Mouse (Mus musculus): ENCODE measurements around the gene Naa20.
"Not testable (repeated sequence)": the region's sequence is repeated elsewhere in the genome, so short reads cannot be mapped to it uniquely, and the experiment has no call there.

Gene Naa20

GRCm38 (mm10) chr2:145884913-145885785 is 16.8 kb upstream of the Naa20 start:
- no peak for DNase-seq (ENCODE audit: low read depth, low spot score)

- peak; percentile 54 for DNase-seq (ENCODE audit: low read depth, low spot score)
Measured at GRCm38 (mm10) chr2:145887937-145888765, 13.7 kb upstream of the Naa20 start.

DNA sequence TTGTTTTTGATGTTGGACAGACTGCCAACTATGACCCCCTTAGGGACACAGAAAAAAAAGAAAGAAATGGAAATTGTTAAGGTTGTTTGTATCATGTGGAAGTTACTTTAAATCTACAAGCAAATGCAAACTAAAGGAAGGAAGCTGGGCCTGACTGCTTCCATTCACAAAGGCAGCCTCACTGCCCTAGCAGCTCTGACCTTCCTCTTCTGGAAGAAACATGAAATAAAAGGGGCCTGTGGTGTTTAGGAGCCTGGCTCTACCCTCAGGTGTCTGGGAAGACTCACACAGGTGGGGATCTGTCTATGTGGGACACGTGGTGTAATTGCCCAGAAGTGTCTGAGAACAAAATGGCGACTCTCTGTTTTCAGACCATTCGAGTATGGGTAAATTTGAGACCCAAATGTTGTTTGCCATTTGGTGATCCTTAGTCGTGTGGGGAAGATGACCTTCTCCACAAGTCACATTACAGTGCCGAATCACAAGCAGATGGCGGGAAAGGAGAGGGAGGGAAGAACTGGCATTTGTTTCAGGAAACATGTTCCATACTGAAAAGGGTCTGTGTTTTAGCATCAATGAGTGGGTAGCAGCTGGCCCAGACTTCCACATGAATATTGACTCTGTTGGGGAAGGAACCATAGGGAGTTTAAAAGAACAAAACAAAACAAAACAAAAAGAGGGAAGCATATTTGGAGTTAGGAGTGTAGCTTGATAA is 13.0 kb upstream of the Naa20 start:
- DNase-seq (ENCODE audit: low read depth, low spot score) = no peak

- no peak for DNase-seq (ENCODE audit: low read depth, low spot score)
Measured at GRCm38 (mm10) chr2:145890571-145890970, 11.3 kb upstream of the Naa20 start.

- DNase-seq (ENCODE audit: low read depth, low spot score) = no peak
Measured at GRCm38 (mm10) chr2:145893756-145894155, 8.1 kb upstream of the Naa20 start.

GRCm38 (mm10) chr2:145898106-145898505 is 3.8 kb upstream of the Naa20 start:
- no peak for DNase-seq (ENCODE audit: low read depth, low spot score)

DNA sequence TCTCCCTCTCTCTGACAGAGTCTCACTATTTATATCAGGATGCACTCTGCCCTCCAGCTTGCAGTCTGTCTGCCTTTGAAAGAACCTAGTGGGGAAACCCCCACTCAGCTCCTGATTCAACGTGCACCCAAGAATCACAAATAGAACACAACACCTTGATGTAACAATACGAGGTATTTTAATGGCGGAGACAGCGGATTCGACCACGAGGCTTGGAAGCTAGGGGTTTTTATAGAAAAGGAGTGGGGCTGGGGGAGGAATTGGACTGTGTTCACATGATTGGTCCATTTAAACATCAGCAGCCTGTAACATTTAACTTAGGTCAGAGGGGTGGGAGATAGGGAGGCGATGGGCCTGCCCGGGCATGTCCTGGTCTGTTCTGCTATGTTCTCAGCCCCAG is 1.6 kb upstream of the Naa20 start:
- peak; percentile 49 for DNase-seq (ENCODE audit: low read depth, low spot score)

DNA sequence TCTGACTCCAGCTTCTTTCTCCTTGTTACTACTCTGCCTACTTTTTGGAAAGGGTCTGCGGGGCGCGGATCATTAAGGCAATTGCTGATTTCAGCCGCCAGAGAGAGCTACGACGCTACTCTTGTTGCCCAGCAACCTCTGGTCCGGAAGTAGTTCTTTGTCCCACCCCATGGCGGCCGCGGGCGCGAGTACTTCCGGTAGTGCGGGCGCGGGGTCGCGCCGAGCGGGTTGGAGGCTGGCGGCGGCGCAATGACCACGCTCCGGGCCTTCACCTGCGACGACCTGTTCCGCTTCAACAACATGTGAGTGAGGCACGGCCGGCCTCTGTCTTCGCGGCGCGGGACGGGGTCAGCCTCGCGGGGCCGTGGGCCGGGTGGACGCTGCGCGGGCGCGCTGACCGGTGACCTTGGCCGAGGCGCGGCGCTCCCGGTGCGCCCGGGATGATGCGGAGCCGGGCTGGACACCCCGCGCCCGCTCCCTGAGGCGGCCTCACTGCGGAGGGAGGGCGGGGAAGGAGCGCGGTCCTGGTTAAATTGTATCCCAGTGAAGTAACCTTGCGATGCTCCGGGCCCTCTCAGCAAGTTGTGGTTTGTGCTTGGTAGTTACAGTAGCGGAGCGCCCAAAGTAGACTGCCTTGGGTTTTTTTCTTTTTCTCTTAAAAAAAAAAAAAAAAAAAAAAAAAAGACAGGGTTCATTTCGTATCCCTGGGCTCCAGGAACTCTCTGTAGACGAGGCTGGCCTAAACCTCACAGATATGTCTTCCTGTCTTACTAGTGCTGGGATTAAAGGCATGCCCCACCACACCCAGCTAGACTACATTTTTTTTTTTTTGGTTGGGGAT is 1.4 kb downstream of the Naa20 start:
- peak; percentile 93 for DNase-seq (ENCODE audit: low read depth, low spot score)

DNA sequence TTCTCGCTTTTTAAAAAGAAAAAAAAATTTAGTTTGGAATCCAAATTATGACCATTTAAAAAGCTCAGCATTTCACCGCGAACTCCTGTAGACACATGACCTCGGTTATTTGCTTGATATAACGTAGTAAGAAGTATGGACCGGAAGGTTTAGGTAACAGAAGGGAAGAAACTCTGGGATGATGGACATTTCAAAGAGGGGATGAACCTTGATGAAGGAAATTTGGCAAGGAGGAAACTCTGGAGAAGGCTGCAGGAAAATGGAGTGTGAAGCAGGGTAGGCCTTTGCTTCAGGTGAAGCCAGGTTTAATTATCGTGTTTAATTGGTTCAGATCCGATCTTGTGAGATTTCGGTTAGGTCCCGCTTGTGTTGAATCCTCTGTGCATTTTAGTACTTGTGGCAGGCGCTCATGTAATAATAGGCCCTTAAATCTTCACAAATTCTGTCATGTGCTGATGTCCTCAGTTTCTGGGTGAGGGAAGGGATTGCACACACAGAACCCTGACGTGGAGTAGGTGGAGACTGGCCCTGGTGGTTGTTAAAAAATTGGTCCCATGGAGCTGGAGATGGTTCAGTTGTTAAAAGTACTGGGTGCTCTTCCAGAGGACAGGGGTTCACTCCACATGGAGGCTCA is 2.2 kb downstream of the Naa20 start:
- DNase-seq (ENCODE audit: low read depth, low spot score) = no peak

DNA sequence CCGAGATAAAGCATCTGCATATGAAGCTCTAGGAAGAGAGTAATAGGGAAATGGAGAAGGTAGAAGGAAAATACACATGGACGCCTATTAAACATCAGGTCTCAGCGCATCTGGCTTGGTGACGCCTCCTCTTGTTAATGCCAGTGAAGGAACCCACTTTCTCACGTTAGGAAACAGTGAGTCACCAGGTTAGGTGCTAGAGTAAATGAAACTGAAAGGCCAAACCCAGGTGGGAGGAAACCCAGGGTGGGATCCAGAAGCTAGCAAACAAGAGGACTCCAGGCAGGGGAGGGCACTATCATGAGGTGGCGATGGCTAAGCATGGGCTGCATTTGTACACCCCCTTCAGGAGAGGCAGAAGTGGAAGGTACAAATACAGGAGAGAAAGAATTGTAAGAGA is 3.3 kb downstream of the Naa20 start:
- DNase-seq (ENCODE audit: low read depth, low spot score) = no peak

- DNase-seq (ENCODE audit: low read depth, low spot score) = not testable (repeated sequence)
Measured at GRCm38 (mm10) chr2:145905884-145906283, 4.0 kb downstream of the Naa20 start.

- DNase-seq (ENCODE audit: low read depth, low spot score) = peak; percentile 28
Measured at GRCm38 (mm10) chr2:145920941-145921650, 19.2 kb downstream of the Naa20 start.

- DNase-seq (ENCODE audit: low read depth, low spot score) = peak; percentile 97
Measured at GRCm38 (mm10) chr2:145934339-145935231, 32.7 kb downstream of the Naa20 start, which contains the start of the genes Cfap61 and Crnkl1. TSS of gene Cfap61 (plus strand) at chr2:145934784. TSS of gene Crnkl1 (minus strand) at chr2:145935014.

DNA sequence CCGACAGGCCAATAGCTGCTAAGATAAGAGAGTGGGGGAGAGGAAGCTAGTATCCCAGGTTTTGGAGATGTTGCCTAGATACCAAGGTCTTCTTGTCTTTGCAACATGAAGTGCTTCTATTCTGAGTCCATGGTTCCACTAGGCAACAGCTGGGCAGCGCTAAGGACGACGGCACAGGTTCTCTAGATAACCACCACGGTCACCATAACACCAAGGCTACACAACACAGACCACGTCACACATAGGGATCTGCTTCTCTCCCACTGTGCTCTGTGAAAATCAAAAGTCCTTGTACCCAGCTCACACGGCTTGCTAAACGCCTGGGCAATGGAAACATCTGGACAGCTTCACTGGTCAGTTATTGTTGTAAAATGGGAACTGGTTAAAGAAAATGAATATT is 35.1 kb downstream of the Naa20 start:
- DNase-seq (ENCODE audit: low read depth, low spot score) = no peak

DNA sequence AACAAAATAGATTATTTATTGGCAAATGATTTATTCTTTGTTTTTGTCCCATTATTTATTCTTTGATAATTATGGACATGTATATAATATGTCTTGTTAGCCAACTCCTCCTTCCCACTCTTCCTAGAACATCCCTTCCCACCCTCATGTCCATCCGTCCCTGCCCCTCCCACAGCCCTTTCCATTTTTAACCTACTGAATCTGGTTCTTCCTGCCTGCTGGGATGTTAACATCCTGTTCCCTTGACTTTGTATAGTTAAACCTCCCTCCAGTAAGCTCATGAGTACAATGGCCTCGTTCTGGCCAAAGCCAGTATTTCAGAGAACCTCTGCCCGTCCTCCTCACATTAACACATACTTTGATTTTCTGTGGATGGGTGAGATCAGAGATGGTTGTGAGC is 39.5 kb downstream of the Naa20 start:
- DNase-seq (ENCODE audit: low read depth, low spot score) = peak; percentile 23

DNA sequence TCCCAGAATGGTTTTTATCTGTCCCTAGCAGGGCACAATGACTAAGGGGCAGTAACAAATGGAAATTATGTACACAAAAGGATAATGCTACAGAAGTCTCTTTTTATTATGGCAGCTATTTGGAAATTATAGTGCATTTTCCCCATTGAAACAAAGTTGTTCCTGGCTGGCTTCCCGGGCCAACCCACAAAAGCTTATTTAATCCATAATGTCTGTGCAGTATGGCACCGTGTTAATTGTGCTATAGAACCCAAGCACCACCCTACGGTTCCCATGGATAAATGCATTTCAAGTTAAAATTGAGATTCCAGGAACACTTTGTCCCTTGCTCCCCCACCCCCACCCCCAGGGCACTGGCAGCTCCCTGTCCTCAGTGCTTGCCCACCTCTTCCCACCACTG is 42.4 kb downstream of the Naa20 start:
- no peak for DNase-seq (ENCODE audit: low read depth, low spot score)

- DNase-seq (ENCODE audit: low read depth, low spot score) = no peak
Measured at GRCm38 (mm10) chr2:145948402-145948954, 46.6 kb downstream of the Naa20 start.

DNA sequence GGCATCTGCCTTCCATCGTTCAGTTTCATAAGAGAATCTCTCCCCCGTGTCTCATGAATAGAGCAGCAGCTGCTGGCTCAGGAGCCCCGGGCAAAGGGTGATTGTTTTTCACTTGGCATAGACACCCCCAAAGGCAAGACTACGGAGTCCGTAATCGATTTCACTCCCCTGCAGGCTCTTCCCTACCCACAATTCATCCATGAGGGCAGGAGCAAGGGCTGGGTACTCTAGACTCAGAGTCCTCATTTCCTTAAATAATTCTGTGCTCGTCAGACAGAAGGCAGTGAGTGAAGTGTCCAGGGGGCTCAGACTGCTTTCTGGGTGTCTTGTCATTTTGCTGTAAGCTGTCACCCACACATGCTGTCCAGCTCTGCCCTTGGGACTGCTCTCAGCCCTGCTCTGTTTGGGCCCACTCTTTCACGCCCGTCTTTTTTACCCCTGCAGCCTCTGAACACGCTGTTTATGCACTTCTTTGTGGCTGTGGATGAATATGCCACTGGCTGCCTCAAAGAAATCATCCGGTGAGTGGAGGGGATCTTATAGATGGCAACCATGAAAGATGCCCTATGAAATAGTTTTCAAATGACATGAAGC is 47.7 kb downstream of the Naa20 start:
- DNase-seq (ENCODE audit: low read depth, low spot score) = no peak
